Mouse (Mus musculus) neural tube, embryonic 11.5 days (tissue): ENCODE measurements around the gene Lrrk1. TPM values are rescaled to one million over a fixed set of nuclear protein-coding genes. Genes with fewer than 3 reads are reported as not detected.

Source experiments
- ATAC-seq: fragments of 200-750 bp; cut with Nextera tagmentation; 2 replicates; pipeline ENCODE4 v1.8.0; 2017; ENCODE audit warnings: moderate number of reproducible peaks, mild to moderate bottlenecking, moderate TSS enrichment, moderate library complexity; ENCODE audit not compliant: insufficient read depth, low FRiP score, low TSS enrichment
- DNase-seq: peaks from one replicate; pipeline ENCODE4 v3.0.0-alpha.2; 2015; ENCODE audit warnings: low spot score
- H3K27ac ChIP-seq: fragments of 300-500 bp; sonication (generic); 2 replicates; pipeline ENCODE4 v1.5.1; 2014; ENCODE audit warnings: low read depth, mild to moderate bottlenecking, low read length
- H3K27me3 ChIP-seq: fragments of 300-500 bp; sonication (generic); 2 replicates; pipeline ENCODE4 v1.6.1; 2014; ENCODE audit warnings: mild to moderate bottlenecking, low read length, mixed read lengths; ENCODE audit not compliant: control insufficient read depth, insufficient read depth
- H3K36me3 ChIP-seq: fragments of 300-500 bp; sonication (generic); 2 replicates; pipeline ENCODE4 v1.6.1; 2014; ENCODE audit warnings: mild to moderate bottlenecking, low read length, moderate library complexity, mixed read lengths; ENCODE audit not compliant: control insufficient read depth, insufficient read depth
- H3K4me1 ChIP-seq: fragments of 300-500 bp; sonication (generic); 2 replicates; pipeline ENCODE4 v1.6.1; 2014; ENCODE audit warnings: low read length, mixed read lengths; ENCODE audit not compliant: control insufficient read depth, insufficient read depth
- H3K4me2 ChIP-seq: fragments of 300-500 bp; sonication (generic); 2 replicates; pipeline ENCODE4 v1.6.1; 2014; ENCODE audit warnings: low read depth, mild to moderate bottlenecking, moderate library complexity
- H3K4me3 ChIP-seq: fragments of 300-500 bp; sonication (generic); 2 replicates; pipeline ENCODE4 v1.5.1; 2014; ENCODE audit warnings: low read depth, low read length
- H3K9ac ChIP-seq: fragments of 300-500 bp; sonication (generic); 2 replicates; pipeline ENCODE4 v1.6.1; 2014; ENCODE audit warnings: mild to moderate bottlenecking, low read length
- H3K9me3 ChIP-seq: fragments of 300-500 bp; sonication (generic); 2 replicates; pipeline ENCODE4 v1.6.1; 2016; ENCODE audit warnings: low read length; ENCODE audit not compliant: control insufficient read depth
- WGBS: fragments of 180-500 bp; shearing (Covaris S2); extraction: QIAGEN DNeasy Blood & Tissue Kit; methylation state at CpG from one replicate; pipeline ENCODE4 v1.1.7; 2014; 5-methylcytosine and 5-hydroxymethylcytosine counted together
- polyA plus RNA-seq: library from polyadenylated mRNA; unstranded; fragments of >200 nt; fragmentation: Nextera tagmentation; extraction: Ambion mirVana; gene quantifications from 2 replicates; pipeline ENCODE4 v1.2.1, GENCODE M21; 2014

Lrrk1 gene
- polyA plus RNA-seq, 1 experiment from 2014 or later: 7.0 TPM

DNA sequence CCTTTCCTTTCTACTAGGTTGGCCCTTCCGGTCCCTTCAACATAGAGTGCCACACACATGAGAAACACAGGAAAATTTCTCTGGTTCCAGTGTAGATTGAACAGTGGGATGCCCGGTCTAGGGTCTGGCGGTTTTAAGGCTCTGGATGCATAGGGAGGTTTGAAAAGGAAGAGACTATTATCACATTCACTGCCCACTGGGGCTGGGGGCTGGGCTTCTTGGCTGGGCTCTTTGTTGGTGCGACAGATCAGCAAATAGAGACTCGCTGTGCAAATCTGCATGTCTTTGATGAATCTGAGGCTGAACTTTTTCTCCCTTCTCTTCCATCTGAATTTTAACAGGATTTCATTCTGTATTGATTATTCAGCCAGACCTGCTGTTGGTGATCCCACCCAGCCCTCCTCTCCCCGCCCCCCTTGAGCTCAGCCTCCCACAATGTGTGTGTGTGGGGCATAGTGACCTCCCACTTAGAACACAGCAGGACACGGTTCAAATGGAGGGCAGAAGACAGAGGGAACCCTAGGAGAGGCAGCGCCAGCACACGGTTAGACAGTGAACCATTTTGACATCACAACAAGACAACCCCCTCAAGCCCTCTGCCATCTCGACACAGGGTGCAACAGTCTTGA lies 105.1 kb downstream of the Lrrk1 start:
- Histone ChIP-seq H3K9ac (no peak overlapping the region), H3K9me3 (no peaks in the 10 kb centered on the region), H3K4me3 (no peak overlapping the region), H3K4me1 (peaks cover 15% of the 10 kb centered on the region), H3K4me2 (no peak overlapping the region; the same call in none of the 2 replicates), H3K27me3 (no peaks in the 10 kb centered on the region), H3K36me3 (no peaks in the 10 kb centered on the region), H3K27ac (0 out of 2 replicates have a peak overlapping the region, but pooled peaks have one; percentile 46)
- WGBS: 10% methylated on average over 10 of the region's 10 CpGs
- DNase-seq (peak; percentile 78), ATAC-seq (peak; percentile 91)

- no peak for DNase-seq
- Histone ChIP-seq H3K4me2 (no peak overlapping the region), H3K27ac (no peak overlapping the region), H3K4me1 (peaks cover 15% of the 10 kb centered on the region), H3K9me3 (no peaks in the 10 kb centered on the region), H3K27me3 (no peaks in the 10 kb centered on the region), H3K36me3 (no peaks in the 10 kb centered on the region), H3K9ac (no peak overlapping the region; the same call in 1 of the 2 replicates), H3K4me3 (no peak overlapping the region)
- WGBS: 58% methylated on average over 12 of the region's 12 CpGs
- no peak for ATAC-seq
Measured at GRCm38 (mm10) chr7:66282265-66282664, 105.9 kb downstream of the Lrrk1 start.

GRCm38 (mm10) chr7:66278001-66278400 lies 110.1 kb downstream of the Lrrk1 start:
- DNase-seq (no peak), ATAC-seq (no peak)
- Histone ChIP-seq H3K4me3 (no peak overlapping the region), H3K9ac (no peak overlapping the region), H3K27ac (no peak overlapping the region), H3K4me1 (peaks cover 7% of the 10 kb centered on the region; the same call in 1 of the 2 replicates), H3K4me2 (no peak overlapping the region), H3K27me3 (no peaks in the 10 kb centered on the region), H3K36me3 (no peaks in the 10 kb centered on the region), H3K9me3 (no peaks in the 10 kb centered on the region)
- 94% methylated on average over 3 of the region's 3 CpGs for WGBS

DNA sequence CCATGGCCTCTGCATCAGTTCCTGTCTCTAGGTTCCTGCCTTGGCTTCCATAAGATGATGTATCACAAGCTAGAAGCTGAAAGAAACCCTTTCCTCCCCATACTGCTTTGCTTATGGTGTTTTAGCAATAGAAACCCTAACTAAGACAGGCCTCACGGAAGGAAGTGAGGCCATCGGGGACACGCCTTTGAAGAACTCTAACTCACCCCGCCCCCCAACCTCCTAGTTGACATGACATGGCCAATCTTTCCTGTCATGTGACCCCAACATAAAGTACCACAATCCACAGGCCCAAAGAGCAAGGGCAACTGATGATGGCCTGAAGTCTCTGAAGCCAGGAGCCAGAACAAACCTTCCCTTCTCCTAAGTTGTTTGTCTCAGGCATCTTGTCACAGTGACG lies 114.7 kb downstream of the Lrrk1 start:
- 92% methylated on average over 5 of the region's 5 CpGs for WGBS
- no peak for DNase-seq
- no peak overlapping the region for H3K27ac ChIP-seq
- no peaks in the 10 kb centered on the region for H3K27me3 ChIP-seq
- H3K9me3 ChIP-seq: no peaks in the 10 kb centered on the region
- H3K4me2 ChIP-seq: no peak overlapping the region
- H3K9ac ChIP-seq: no peak overlapping the region
- H3K4me3 ChIP-seq: no peak overlapping the region
- no peaks in the 10 kb centered on the region for H3K4me1 ChIP-seq
- no peaks in the 10 kb centered on the region for H3K36me3 ChIP-seq
- ATAC-seq: no peak

DNA sequence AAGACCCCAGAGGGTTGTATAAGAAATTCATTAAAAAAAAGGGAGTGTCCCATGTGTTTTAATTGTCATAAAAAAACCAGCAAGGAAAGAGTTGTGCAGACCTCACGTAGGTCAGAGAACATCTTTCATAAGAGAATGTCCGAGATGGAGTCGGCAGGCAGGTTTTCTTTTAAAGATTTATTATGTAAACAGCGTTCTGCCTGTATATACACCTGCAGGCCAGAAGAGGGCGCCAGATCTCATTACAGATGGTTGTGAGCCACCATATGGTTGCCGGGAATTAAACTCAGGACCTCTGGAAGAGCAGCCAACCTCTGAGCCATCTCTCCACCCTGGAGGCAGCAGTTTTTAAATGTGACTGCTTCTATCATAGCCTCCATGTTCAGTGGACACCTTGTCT lies 116.9 kb downstream of the Lrrk1 start:
- Histone ChIP-seq H3K27ac (no peak overlapping the region), H3K9ac (no peak overlapping the region), H3K4me2 (no peak overlapping the region), H3K9me3 (no peaks in the 10 kb centered on the region), H3K27me3 (no peaks in the 10 kb centered on the region), H3K4me1 (no peaks in the 10 kb centered on the region), H3K4me3 (no peak overlapping the region), H3K36me3 (no peaks in the 10 kb centered on the region)
- ATAC-seq (no peak), DNase-seq (no peak)
- WGBS: 74% methylated on average over 6 of the region's 6 CpGs

GRCm38 (mm10) chr7:66266942-66267850 lies 121.0 kb downstream of the Lrrk1 start:
- no peaks in the 10 kb centered on the region for H3K9me3 ChIP-seq
- no peak overlapping the region for H3K27ac ChIP-seq
- H3K36me3 ChIP-seq: no peaks in the 10 kb centered on the region
- no peaks in the 10 kb centered on the region for H3K4me1 ChIP-seq
- ATAC-seq (no peak), DNase-seq (no peak)
- 90% methylated on average over 6 of the region's 6 CpGs for WGBS
- no peak overlapping the region for H3K9ac ChIP-seq
- no peaks in the 10 kb centered on the region for H3K27me3 ChIP-seq
- no peak overlapping the region for H3K4me2 ChIP-seq
- no peak overlapping the region for H3K4me3 ChIP-seq

DNA sequence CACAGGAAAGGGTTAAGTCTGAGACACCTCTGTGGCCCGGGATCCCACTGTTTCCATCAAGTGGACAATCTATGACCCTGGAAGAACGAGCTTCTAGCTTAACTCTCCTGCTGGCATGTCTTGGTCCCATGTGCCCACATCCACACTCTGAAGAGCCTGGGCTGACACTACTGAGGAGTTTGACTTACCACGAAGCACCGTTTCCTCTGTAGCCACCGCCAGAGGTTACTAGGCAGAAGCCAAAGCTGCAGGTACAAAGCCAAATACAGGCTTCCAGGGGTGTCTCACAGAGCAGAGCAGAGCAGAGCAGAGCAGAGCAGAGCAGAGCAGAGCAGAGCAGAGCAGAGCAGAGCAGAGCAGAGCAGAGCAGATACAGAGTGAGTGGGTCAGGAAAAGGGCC lies 124.7 kb downstream of the Lrrk1 start:
- Histone ChIP-seq H3K36me3 (no peaks in the 10 kb centered on the region), H3K27me3 (no peaks in the 10 kb centered on the region), H3K4me3 (no peak overlapping the region), H3K4me2 (no peak overlapping the region), H3K9ac (no peak overlapping the region), H3K9me3 (no peaks in the 10 kb centered on the region), H3K4me1 (no peaks in the 10 kb centered on the region), H3K27ac (no peak overlapping the region)
- DNase-seq (no peak), ATAC-seq (no peak)
- whole genome bisulfite sequencing: 68% methylated on average over 5 of the region's 5 CpGs

DNA sequence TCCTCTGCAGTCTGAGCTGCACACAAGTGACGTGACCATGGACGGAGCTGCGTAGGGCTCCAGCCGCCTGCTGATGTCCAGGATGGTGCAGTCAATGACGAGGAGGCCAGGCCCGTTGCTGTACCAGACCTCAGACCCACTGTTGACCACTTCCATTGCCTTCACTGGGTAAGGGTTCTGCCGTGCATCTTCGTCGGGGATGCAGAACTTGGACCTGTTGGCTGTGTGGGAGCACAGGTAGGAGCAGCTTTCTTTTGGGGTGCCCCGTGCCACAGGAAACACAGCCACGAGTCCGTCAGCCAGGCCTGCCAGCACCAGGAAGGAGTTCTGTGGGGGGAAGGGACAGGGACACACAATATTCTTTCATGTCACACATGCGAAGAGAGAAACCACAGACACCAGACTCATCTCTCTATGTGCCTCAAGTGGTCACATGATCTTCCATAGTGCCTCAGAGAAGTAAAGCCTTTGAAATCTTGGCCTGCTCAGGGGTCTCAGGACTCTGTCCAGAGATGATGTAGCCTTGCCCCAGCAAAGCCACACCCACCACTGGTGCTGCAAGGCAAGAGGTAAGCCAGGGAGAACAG lies 125.5 kb downstream of the Lrrk1 start:
- WGBS: 96% methylated on average over 13 of the region's 13 CpGs
- no peak for ATAC-seq

More for the DNA sequence above, 125.5 kb downstream of the Lrrk1 start:
- Histone ChIP-seq H3K4me3 (no peak overlapping the region), H3K27ac (no peak overlapping the region), H3K27me3 (no peaks in the 10 kb centered on the region), H3K9ac (no peak overlapping the region; the same call in 1 of the 2 replicates), H3K36me3 (no peaks in the 10 kb centered on the region), H3K4me1 (no peaks in the 10 kb centered on the region), H3K4me2 (no peak overlapping the region), H3K9me3 (no peaks in the 10 kb centered on the region)
- DNase-seq: no peak
